Mouse (Mus musculus) B cell, adult 2 months (primary cell): ENCODE measurements around the gene Ube3b.

Source experiments
- DNase-seq, 2 experiments: peaks; one replicate each; pipeline ENCODE4 v3.0.0; 2022

Ube3b gene

DNA sequence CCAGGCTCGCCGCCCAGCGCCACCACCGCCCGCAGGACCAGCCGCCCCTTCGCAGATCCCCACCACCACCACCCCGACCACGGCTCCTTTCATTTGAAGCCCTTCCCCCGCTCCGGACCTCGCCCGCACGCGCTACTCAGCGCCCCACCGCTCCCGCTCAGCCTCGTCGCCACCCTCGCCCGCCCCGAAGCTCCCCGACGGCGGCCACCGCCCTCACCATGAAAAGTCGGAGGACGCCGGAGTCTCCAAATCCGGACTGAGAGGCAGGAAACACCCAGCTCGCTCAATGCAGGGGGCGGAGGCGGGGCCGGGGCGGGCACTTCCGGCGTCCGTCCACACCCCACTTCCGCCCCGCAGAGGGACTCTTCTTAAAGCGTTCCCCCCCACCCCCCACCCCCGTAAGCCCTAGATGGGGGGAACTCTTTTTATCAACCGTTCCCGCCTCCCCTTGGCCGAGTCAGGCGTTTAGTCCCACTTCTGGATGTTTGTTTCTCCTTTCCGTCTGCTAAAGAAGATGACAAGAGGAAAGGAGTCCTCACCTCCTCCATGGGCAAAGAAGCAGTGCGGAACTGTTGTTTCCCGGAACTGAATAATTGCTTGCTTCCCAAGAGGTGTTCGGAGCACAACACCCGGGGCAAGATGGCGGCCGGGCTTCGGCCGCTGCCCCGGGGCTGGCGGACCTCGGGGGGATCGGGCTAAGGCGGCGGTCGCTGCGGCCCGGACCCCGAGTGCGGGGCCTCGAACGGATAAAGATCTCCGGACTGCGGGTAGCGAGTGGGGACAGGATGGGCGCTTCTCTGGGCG, at the start of gene Ube3b, which contains the start of gene Kctd10:
TSS of gene Ube3b (plus strand) at position 399 of the 804 bp plus-strand sequence.
TSS of gene Kctd10 (minus strand) at position 300 of the 804 bp plus-strand sequence.
- peak; percentile 83 to 86 for DNase-seq

DNA sequence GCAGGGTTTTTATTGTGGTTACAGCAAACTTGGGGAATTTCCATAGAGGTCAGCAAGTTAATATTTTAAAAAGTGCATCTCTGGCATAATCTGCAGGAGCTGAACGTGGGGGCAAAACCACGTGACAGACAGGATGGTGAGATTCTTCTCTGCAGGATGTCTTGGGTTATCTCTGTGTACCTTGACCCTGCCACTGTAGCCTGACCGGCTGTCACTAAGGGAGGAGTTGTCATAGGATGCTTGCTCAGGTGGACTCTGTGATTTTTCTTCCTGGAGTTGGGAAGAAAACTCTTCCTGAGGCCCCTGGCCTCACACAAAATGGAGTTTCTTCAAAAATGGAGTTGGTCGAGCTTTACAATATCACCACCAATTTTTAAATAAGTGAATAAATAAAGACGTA, 37.4 kb upstream of the Ube3b start:
- no peak for DNase-seq

DNA sequence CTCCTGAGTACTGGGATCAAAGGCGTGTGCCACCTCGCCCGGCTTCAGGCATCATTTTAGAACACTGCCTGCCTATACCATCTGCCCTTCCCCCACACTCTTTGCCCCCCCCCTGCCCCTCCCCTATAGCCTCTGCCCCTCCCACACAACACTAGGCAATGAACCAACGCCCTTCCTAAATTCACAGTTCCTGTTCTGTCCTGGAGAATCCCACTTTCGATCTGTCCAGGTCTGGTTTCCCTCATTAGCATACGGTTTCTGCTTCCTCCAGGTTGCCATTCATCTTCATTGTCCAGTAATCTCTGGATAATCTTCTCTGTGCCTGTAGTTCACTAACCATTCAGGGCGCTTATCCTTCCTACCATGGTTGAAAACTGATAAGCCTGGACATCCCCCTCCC, 36.8 kb upstream of the Ube3b start:
- DNase-seq: no peak

DNA sequence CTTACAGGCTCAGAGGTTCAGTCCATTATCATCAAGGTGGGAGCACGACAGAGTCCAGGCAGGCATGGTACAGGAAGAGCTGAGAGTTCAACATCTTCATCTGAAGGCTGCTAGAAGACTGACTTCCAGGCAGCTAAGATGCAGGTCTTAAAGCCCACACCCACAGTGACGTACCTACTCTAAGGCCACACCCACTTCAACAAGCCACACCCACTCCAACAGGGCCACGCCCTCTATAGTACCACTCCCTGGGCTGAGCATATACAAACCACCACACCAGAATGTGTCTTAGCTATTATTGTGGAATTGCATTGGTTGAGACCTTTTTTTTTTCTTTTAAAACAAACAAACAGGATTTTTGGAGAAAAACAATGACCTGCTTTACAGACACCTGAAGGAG, 34.9 kb upstream of the Ube3b start:
- DNase-seq: peak; percentile 48 to 53

DNA sequence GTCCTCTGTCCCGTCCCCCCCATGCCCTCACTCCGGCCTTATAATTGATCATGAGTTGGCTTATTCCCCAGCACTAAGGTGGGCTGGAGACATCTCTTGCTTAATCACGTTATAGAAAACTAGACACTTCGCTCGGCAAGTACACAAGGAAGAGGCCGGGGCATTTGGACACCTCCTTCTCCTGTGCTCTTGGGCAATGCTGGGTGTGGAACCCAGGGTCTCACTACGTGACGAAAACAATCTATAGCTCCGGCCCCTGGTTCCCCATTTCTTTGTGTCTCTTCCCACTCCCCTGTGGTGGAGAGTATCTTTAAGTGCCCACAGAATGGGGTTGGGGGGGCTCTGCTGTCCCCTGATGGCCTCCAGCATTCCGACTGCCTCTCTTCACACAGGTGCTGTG, 33.4 kb upstream of the Ube3b start:
- no peak for DNase-seq

DNA sequence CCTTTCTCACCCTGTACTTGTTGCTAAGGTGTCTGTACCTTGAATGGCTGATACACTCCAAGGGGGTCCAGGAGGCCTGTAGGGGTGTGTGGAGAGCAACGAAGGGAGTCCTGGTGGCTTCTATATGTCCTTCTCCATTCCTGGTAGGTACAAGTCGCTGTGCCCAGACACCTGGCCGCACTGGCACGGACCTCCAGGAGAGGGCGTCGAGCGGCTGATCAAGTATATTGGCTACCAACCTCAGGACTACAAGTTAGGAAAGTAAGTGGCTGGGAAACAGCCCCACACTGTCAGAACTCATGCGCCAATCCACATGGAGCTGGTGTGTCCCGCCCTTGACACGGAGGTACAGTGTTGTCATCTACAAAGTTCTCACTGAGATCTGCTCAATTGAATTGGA, 28.9 kb upstream of the Ube3b start:
- DNase-seq: peak; percentile 35 to 44

DNA sequence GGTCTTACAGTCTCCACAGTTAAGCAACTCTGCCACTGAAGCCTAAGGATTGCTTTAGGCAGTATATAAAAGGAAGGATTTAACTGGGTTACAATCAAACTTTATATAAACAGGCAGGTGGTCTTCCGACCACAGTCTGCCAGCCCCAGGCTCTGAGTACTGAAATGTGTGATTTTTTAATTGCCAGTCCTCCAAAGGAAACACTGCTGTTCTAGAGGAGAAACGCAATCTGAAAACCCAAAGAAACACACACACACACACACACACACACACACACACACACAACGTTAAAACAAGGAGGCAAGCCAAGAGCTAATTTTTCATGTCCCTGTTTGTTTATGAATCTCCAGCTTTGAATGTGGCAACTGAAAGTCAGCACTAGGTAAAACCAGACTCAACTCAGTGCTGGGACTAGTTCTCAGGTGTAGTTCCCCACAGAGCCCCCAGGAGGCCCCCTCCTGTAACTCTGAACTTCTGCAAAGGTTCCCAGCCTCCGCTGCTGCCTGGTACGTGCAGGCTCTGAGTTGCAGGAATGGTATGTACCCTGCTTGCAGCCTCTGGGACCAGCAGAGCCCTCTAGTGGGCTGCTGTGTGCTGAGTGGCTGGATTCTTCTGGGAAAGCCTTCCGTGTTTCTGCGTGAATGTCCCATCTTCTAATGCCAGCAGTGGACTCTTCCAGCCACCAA, 24.0 kb upstream of the Ube3b start:
- DNase-seq: peak; percentile 70 to 77

DNA sequence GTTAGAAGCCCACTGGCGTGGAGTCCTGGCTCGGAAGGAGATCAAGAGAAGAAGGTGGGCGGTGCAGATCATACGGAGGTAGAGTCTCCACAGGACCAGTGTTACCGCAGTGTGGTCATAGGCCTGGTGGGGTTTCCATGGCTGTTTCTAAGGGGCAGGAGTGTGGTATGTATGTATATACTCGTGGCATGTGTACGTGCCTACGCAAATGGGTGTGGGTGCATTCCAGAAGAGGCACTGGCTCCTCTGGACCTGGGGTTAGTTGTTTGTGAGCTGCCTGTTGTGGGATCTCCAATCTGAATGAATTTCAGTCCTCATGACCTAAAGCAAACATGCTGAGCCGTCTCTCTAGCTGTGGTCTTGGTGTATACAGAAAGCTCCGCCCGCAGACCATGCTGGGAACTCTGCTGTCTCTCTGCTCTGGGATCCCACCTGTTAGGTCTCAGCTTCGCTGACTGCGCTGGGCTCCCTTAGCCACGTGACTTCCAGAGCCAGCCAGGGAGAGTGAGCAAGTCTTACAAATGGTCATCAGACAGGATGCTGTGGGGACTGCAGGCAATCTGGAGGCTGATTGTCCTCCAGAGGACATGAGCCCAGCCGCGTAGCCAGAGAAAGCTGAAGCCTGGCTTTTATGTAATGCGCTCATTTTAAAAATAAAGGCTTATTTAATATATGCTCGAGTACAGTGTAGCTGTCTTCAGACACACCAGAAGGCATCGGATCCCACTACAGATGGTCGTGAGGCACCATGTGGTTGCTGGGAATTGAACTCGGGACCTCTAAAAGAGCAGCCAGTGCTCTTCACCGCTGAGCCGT, 23.3 kb upstream of the Ube3b start:
- DNase-seq: no peak

DNA sequence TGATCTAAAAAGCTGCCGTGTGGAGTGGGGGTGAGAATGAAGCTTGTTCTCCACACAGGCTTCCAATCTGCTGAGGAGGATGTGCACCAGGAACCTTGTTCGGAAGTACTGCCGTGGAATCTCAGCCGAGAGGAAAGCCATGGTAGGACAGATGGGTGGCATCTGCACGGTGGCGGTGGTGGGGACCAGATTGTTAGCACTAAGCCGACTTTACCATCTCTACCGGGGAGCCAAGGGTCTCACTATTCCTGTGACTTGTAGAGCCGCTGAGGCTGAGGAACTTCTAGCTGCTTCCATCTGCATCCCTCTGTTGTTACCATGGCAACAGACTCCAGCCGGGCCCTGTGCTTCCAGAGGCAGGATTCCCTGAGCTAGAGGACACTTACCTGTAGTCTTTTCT, 21.6 kb upstream of the Ube3b start:
- no peak for DNase-seq

DNA sequence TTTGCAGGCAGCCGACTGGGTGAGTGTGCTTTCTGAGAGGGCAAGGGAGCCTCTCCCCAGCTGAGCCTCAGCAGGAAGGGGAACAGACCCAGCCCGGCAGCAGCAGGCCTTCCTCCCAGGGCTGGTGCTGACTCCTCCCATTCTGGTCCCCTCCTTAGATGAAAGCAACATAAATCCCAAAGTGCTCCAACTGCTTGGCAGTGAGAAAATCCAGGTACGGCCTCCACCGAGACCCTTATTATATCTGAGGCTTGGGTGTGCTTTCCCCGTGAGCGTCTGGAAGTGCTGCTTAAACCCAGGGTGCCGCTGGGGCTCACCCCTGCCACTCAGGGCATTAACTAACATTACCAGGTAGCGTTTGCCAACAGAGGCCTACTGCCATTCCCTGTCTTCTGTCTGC, 20.8 kb upstream of the Ube3b start:
- no peak for DNase-seq

DNA sequence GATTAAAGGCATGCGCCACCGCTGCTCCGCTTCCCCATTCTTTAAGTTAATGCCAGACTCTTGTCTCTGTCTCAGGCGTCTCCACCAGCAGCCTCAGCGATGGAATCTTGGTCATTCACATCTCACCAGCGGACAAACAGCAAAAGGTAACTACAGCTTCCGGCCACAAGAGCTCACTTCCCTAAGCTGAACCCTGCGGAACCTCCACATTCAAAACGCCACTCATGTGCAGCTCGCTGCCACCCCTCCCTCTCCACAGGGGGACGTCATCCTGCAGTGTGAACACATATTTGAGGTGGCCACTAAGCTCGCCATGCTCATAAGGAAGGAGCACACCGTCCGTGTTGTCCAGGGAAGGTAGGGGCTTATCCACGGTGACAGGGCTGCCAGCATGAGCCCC, 19.4 kb upstream of the Ube3b start:
- peak; percentile 17 to 29 for DNase-seq

DNA sequence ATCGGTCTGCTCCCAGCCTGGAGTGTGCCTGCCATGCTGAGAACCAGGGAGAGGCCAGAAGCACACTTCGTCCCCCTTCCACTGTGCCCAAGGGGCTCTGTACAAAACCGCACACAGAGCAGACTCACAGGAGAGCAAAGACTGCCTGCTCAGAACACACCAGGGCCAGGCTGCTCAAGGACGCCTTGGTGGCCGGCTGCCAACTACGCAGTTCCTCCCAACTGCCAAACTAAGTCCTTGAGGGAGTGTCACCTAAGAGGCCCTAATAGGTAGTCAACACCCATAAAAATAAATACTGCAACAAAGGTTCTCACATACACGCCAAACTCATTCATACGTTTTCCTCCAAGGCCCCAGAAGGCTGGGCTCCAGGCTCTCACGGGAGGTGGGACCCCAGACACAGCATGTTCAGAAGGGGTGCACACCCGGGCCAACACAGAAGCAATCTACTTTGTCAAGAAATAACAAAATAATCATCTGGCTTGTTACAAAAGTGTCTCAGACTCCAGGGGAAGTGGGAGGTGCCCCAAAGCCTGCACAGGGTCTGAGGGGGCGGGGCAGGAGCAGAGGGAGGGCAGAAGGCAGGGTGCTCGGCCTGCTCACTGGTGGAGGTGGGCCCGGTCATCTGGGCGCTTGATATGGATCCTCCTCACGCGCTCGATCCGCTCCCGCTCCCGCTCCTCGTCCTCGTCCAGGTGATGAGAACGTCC, 15.2 kb upstream of the Ube3b start:
- no peak for DNase-seq

DNA sequence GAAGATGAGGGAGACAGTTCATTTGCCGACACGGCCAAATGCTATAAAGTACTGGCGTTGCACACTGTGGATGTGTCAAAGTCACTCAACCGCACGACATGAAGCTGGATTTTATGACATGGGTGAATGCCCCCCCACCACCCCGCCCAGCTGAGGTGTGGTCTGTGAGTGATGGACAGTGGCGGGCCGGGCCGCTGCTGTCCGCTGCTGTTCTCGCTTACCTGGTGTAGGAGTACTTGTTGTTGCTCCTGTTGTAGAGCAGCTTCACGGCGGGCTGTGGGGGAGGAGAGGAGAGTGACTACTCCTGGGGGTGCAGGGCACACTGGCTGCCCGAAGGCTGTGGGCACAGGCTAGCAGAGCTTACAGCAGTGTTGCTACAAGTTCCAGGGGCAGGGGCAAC, 12.3 kb upstream of the Ube3b start:
- DNase-seq: no peak

DNA sequence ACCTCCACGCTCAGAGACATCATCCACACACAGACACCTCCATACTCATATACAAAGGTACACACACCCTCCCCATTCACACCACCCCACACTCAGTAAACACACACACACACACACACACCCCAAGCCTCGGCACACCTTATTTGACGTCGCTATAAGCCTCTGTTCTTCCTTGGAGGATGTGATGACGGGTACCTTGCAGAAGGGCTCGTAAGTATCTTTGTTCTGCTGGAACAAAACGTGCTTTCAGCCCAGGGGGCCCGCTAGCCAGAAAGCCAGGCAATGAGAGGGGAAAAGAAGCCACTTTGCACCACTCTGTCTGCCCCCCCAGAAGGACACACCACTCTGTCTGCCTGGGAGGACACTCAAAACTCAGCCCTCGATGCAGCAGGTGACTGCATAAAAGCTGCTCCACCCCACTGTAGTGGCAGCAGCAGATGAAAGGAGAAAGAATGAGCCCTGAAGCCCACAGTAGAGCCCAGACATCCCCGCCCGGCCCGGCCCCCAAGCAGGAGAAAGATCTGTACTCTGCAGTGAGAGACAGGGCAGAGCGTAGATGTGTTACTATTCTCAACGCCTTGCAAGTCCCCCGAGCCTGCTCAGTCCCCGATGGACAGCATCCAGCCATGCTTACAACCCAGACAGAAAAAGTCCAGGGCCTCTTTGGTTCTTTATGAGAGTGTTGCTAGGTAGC, 11.5 kb upstream of the Ube3b start:
- no peak for DNase-seq

DNA sequence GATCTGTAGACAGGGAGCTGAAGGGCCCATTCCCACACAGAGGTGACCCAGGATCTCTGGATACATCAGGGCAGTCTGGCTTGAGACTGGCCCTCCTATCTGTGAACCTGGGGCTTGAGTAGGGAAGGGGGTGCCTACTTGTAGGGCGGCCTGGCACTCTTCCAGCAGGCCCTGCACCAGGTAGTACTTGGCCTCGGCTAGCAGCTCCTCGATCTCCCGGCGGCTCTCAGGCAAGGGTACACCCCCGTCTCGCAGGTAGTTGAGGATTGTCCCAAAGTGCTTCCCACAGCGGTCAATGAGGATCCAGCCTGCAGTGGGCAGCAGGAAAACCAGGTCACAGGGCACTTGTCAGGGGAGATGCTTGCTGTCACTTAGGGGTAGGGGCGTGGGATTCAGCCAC, 10.5 kb upstream of the Ube3b start:
- no peak for DNase-seq

DNA sequence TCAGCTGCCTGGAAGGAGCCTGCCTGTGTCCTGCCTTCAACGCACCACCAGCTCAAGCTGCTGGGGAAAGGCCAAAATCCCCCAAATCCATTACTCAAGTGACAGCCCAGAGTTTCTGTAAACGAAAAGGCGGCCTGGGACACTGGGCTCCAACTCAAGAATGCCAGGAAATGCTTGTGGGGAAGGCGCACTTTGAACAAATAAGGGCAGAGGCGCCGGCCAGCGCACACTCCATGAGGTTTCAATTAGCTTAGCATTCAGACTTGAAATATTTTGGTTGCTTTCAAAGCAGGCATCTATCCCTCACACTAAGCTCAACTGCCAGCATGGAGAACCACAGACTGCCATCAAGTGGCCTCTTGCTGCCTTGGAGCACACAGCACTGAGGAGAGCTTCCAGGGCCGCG, 10.0 kb upstream of the Ube3b start:
- DNase-seq: no peak

DNA sequence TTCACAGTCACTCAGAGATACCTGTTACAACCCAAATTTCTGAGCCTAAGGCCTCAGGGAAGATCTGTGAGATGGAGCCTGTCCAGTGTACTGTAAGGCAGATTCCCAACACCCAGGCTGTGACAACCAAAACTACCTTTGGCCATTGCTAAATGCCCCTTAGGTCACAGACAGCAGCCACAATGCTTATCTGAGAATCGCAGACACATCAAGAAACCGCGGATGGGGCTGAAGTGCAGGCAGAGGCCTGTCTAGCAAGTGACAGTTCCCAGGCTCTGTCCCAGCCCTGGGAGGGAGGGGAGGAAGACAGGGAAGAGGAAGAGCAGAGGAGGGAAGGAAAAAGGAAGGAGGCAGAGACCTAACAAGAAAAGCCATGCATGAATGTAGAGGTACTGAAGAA, 9.1 kb upstream of the Ube3b start:
- DNase-seq: no peak

DNA sequence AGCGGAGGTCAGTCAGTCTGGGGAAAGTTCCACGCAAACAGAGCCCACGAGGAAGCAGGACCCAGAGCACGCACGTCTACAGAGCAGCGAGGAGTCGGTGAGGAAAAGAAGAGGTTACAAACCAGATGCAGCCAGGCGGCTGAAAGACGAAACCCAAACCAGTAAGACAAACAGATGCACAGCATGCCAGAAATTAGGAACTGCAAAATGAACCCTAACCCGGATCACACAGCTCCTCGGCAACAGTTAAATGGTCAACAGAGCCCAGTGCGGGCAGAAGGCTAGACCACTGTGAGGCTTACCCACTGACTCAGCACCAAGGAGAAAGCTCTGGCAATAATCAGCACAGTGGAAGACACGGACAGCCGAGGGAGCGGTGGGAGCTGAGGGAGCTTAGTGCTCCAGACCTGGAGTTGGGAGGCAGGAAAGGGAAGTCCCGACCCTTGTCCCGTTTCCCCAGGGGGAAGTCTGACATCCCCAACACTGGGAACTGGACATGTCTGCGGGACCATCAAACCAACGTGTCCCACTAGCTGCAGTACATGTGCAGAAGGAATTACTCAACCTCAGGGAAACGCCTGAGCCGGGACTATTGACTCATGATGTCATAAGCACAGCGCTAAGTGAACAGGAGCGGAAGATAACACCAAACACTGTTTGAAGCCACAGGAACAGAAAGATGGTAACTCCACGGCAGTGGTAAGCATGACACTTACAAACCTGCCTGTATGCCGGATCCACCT, 8.5 kb upstream of the Ube3b start:
- no peak for DNase-seq

DNA sequence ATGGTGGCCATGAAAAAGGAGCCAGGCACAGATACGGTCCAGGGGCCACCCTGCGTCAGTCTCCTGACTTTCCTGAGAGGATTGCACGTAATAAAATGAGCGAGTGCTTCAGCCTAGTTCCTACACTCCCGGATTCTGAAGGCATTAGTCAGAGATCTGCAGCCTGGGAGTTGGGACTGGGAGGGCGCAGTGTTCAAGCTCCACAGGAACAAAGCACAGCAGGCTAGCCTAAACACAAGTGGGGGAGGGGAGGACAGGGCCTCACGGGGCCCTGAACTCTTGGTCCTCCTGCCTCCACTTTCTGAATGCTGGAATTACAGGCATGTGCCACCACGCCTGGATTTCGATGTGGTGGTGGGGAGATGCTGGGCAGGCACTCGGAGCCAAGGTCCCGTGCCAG, 7.8 kb upstream of the Ube3b start:
- DNase-seq: no peak

DNA sequence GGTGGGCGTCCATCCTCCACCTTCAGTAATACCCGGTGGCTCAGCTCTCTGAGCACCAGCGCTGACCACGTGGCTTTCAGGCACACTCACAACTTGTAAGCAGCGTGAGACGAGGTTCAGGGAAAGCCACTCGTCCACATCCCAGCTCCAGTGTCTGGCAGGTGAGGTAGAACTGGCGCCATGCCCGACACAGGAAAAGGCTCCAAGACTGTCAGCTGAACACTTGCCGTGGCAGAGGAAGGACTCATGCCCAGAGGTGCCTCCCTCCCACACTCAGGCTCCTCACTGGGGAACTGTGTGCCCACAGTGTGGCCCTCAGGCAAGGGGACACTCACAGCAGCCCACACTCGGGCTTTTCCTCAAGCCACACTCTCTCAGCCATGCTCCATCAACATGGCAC, 7.2 kb upstream of the Ube3b start:
- DNase-seq: no peak

DNA sequence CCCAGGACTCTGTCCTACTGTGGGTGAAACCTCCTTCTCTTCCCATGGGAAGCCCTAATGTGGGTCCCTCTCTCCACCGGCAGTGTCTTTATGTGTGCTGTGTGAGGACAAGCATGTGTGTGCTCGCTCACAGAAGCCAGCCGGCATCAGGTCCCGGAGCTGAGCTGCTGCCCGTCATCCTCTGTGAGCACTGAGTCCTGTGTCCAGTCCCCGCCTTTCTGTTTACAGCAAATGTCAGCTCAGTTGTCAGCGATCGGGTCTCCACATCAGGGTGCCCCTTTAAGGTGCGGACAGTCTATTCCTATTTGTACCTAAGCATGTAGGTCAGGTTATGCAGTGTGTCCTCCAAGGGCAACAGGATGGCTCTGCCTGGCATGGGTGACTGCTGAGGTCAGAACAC, 6.8 kb upstream of the Ube3b start:
- no peak for DNase-seq
